Mouse (Mus musculus) left cerebral cortex, adult 18-20 months (tissue): ENCODE measurements around the gene Aff3. TPM values are rescaled to one million over a fixed set of nuclear protein-coding genes. Genes with fewer than 3 reads are reported as not detected.
"Not testable (repeated sequence)": the region's sequence is repeated elsewhere in the genome, so short reads cannot be mapped to it uniquely, and the experiment has no call there.

ENCODE experiments used
- DNase-seq, 2 experiments: peaks; one replicate each; pipeline ENCODE4 v3.0.0; 2021 to 2022; ENCODE audit warnings: low spot score in 2 of 2, mixed read lengths in 1 of 2
- total RNA-seq, 2 experiments: library from RNA; stranded (reverse); gene quantifications; 2 replicates each; pipeline ENCODE4 v1.2.3; 2021

Aff3 gene
- total RNA-seq, 2 experiments from 2014 or later: 103 to 107 TPM

DNA sequence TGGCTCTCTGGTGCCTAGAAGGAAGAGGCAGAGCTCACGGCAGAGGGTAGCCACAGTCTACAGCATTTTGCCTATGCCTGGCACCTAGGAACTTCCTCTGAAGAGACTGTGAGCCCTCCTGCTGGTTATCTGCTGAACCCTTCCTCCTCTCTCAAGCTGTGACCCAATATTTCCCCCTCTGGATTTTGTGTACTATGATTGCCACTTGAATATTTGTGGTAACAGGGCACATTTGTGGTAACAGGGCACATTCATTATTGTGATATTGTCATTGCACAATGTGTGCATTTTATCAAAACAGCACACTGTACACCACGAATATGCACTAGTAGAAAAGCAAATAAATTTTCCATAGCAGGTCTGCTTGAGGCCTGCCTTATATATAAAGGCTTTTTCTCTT, 223.0 kb downstream of the Aff3 start:
- no peak for DNase-seq

DNA sequence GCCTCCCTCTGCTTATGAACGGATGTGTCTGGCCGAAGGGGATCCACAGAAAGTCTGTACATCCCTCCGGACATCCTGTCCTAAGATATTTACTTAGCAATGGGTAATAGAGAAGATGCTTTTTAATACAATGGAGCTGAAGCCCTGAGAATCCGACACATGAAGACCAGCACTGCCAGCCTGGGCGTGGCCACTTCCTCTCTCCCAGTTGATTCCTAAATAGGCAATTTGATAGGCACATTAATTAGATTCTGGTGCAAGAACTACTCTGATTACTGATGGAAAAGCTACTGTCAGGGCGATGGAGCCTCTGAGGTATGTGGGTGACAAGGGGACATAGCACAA, 224.3 kb downstream of the Aff3 start:
- DNase-seq: no peak

DNA sequence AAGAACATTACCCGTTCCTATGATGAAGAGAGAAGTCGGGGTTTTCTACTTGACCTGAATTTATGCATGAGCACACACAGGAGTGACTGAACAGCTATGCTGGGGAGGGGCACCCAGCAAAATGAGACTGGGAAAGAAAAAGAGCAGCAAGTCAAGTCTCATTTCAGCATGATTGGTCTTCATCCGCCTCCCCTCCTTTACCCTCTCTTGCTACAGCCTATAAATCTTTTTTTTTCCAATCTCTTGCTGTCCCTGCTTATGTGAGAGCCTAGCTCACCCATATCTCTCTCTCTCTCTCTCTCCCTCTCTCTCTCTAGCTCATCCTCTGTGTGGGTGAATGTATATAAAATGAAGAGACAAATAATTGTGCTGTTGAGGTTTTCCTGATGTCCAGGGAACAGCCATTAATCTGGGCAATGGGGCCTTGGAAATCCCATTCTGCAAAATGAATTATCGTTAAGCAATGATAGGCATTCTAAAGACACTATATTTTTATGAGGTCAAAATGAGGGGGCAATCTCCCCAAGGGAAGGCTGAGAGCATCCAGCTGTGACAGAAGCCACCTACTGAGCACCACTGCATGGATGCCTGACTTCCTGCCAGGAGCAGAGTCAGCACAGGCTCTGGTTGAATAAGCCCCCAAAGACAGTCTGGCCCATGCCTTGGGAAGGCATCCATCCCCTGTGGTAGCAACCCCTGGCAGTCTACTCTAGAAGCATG, 224.8 kb downstream of the Aff3 start:
- DNase-seq: no peak

DNA sequence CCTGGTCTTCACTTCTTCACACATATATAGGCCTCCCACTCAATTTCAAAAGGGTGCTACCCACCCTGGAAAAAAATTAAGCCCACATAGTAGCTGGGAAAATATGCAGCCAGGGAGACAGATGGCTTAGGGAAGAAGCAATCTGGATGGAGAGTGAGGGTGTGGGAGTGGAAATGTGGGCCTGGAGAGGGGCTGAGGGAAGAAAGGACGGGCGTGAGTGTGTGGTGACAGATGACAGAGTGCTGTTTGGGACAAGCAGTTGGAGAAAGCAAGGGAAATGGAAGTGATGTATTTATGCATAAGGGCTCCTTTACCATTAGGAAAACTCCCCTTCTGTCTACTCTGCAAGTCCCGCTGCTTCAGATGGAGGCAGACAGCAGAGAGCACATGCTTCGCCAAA, 226.3 kb downstream of the Aff3 start:
- peak; percentile 79 to 88 for DNase-seq

DNA sequence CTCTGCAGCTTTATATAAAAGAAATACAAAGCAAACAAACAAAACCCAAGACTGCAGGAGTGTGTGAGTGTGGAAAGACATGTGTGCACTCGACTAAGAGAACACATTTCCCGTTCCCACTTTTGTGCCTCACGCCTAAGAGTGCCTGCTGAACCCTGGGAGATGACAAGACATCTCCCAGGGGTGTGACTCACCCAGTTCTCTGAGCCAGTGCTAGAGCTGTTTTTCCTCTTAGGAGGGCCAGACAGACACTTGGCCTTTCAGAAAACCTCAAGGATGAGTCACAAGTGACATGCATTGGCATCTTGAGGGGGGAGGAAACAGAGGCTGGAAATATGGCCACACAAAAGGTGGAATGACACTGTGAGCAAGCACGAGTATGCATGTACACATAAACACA, 227.1 kb downstream of the Aff3 start:
- DNase-seq: peak in 1 of 2 experiments; percentile 31

DNA sequence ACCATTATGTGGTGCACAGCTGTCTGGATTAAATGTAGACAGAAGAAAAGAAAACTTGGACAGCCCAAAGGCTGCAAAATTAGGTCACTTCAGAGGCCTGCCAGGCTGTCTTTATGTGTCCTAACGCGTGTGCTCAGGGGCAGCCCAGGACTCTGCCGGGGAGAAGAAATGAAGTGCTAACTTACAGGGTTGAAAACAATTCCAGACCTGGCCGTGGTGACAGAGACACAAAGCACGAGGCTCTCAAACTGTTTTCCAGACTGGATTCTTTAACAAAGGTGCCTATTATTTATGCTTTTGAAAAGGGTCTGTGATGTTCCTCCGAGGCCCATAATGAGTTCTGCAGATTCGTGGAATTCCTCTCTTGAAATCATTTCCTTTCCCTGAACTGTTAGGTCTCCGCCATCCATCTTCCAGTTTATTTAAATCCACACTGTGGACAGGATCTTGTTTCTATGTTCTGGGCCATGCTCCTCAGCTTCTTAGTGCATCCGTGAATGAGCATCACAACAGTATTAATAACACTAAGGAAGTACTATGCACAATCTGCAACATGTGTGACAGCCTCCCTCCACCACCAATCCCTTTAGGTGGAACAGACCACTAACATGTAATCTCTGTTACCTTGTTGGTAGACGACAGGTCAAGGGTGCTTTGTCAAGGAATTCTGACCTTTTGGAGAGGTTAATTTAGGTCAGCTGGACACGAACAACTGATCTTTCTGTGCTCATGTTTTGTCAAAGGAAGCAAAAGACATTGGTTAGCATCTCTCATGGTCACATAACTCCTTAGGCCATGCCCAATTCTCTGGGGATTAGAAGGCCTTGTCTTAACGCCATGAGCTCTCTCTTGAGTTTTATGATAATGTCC, 228.0 kb downstream of the Aff3 start:
- DNase-seq: no peak

DNA sequence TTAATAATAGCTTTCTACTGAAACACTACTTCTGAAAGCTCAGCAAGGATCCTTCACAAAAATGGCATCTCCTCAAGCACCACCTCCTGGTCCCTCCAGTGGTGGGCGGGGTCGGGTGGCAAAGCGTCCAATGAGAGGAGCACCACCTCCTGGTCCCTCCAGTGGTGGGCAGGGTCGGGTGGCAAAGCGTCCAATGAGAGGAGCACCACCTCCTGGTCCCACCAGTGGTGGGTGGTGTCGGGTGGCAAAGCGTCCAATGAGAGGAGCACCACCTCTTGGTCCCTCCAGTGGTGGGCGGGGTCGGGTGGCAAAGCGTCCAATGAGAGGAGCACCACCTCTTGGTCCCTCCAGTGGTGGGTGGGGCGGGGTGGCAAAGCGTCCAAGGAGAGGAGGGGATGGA, 234.4 kb downstream of the Aff3 start:
- DNase-seq: not testable (repeated sequence)

DNA sequence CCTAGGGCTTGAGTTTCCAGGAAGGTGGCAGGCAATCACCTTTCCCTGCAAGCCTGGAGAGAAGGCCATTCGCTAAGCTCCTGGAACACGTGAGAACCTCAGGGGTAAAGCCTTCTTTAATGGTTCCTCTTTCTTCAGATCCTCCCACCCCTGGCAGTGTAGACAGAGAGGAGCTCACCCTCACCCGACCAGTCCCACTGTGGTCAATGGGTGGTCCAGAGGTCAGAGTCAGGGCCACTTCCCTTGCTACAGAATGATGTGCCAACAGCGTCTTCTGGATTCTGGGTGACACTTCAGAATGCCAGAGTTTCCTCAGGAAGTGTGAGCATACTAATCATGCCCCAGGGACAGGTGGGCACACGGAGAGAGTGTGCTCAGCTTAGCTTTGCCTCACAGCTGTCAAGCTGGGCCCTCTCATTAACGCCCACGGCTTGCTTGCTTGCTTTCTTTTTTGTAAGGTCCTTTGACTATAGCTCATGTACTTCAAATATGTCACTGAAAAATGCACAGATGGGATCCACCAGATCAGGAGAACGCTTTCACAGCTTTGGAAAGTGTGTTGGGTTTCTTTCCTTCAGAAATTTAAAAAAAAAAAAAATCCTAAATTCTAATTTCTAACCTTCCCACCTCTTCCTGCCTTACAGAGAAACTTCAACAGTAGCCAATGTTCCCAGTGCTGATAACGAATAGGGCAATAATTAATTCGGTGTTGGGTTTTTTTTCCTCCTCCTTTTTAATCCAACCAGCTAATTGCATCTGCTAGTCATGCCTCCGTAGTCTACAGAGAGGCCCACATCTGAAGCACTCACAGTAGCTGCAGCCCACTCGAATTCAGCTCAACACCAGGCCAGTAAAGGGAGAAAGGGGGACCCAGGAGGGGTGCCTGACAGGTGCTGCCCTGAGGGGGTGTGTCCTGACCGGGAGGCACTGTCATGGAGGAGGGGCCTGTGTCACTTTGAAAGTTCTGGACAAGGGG, 235.8 kb downstream of the Aff3 start:
- DNase-seq: peak; percentile 58 to 66

DNA sequence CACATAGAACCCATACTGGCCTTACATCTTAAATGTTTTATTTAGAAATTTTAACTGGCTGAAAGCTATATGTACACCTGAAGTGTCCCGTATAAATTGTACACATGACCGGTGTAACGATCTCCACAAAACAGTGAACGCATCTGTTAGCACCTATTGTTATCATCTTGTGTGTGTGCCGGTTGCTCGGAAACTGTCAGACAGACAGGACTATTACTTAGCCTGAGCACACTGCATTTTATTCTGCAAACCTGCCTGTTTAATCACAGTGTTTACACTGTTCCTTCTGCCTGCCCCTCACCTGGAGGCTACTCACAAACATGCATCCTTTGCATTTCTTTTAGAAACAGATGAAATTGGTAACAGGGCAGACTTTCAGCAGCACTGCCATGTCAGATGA, 241.8 kb downstream of the Aff3 start:
- DNase-seq: no peak

DNA sequence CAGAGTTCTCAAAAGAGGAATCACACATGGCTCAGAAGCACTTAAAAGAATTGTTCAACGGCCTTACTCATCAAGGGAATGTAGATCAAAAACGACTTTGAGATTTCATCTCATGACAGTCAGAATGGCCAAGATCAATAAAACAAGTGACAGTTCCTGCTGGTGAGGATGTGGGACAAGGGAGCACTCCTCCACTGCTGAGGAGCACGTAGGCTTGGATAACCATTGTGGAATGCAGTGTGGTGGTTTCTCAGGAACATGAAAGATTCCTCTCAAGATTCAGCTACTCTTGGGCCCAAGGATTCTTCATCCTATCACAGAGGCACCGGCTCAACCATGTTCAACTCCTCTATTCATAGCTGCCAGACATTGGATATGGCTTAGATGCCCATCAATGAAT, 245.4 kb downstream of the Aff3 start:
- DNase-seq: no peak

DNA sequence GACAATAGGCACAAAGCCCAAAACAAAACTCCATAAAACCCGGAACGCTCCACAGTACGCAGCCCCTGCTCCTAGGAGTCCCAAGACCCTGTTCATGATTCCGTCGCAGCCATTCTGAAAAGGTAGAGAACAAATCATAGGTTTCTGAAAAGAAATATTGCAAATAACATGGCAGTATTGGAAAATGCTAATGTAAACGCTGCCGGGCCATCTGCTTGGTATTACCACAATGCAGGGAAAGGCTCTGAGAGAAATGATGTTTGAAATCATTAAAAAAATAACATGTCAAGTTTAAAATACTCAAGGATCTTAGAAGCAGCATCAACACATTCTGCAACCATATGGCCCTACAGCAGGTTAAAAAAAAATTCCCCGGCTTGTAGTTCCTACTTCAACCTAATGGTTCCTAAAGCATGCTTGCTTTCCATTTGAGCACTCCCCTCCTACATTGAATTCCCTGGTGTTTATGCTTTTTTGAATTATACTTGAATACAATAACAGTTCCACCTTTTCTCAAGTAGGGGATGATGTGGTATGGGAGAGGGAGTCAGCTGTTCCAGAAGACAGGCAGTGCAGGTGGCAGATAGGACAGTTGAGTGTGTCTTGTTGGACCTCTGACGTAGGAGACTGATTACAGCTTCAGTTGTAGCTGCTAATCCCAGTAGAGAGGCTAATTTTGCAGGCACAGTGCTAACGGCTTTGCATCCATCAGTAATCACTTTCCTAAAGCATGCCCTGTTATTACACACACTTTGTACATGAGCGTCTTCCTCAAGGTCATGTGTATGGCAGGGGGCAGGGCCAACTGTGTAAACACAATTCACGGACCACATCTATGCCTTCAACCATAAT, 246.3 kb downstream of the Aff3 start:
- DNase-seq: no peak

DNA sequence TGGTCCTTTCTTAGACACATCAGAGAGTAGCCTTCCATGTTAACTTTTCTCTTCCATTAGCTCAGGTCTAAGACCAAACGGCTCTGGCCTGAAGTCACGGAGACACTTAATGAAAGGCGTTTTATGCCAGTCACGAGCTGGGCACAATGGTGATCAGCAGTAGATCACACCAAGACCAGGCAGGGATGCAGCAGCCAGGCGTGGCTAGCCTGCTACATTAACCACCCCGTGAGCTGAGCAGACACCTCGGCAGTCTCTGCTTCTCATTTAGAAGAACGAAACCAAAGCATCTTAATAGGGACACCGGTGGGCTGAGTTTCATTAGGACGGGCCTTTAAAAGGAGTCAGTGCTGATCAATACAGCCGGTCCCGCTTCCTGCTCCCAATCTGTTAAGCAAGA, 247.6 kb downstream of the Aff3 start:
- no peak for DNase-seq

DNA sequence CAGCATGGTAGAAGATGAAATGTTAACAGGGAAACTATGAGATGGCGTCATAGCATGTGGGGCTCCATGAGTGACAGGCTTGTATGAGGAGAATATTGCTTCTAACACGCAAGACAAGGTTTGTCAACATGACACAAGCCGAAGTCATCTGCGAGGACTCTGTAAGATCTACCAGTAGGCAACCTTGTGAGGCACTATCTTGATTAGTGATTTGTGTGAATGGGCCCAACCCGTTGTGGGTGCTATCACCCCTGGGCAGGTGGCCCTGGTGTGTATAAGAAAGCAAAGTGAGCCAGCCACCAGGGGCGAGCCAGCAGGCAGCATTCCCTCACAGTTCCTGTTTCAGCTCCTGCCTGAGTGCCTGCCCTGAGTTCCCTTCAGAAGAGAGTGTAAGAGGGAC, 249.2 kb downstream of the Aff3 start:
- DNase-seq: no peak

DNA sequence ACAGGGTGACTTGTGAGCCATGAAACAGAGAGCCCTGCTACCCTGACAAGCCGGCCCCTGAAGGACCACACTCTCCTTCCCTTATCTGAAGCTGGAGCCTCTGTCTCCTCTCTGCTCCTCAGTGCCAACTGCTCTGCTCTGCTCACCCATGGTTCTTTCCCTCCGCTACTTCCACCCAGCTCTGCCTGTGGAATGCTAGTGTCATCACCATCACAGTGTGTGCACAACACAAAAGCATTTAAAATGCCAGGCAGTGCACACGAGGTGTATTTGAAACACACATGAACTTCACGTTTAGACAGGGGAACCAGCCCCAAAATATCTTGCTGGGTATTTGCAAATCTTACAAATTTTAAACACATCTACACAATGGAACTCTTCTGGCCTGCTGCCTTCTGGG, 253.6 kb downstream of the Aff3 start:
- no peak for DNase-seq

DNA sequence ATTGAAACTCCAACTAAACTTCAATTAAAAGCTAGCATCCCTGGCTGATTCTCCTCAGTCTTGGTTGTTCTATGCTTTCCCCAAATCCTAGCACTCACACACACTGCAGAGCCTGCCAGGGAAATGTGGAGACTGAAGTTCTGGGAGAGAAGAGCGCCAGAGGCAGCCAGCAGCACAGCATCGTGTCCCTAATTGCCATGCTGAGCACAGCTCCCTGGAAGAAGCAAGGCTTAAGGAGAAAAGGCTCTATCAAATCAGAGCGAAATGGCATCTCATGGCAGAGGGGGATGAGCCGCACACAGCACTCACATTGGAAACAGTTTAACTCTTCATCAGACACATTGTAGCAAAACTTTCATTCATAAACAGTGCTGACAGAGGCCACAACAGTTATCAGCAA, 254.3 kb downstream of the Aff3 start:
- peak in 1 of 2 experiments; percentile 39 for DNase-seq

DNA sequence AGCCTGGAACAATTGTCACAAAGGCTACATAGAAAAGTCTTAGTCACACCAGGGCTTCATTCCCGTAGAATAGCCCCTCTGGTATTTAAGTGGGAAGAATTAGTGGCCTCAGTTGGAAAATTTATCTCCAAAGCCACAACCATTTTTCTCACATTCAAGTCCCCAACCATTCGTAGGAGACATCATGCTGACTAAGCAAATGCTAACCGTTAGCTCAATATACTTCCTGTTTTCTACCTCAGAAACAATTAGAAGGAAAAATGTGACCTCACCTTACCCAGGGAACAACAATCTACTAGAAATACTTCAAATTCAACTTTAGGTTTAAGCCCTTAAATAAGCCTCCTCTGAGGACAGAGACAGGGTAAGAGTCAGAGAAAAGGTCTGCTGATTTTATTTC, 256.5 kb downstream of the Aff3 start:
- DNase-seq: no peak

DNA sequence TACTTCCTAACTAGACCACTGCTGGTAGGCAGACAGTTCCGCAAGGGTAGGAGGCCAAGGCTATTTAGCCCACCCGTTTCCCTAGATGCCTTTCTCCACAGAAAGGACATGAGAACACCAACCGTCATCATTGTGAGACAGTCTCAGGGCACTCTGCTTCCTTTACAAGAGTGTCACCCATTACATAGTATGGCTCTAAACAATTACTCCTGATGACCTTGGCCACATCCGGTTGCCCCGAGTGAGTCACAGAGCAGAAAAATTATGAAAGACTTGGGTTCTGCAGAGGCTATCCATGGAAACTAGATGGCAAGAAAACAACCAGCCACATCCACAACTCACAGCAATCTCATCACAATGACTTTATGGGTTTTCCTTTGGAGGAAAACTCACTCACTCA, 261.0 kb downstream of the Aff3 start:
- DNase-seq: no peak

DNA sequence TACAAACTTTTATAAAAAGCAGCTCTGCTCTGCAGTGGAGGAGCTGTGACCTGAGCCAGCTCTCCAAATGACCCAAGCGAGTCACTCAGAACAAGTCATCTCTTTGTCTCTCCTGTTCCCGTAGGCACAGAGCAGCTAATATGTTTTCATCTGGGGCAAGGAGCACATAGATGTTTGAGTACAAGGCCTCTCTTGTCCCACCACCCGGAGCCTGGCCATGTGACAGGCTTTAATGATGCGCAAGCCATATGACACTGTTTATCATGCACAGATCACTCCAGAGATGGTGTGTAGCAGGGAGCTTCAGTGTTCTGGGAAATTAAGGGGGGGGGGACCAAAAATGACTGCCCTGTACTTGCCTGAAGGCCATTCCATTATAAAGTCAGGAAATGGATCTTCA, 262.9 kb downstream of the Aff3 start:
- DNase-seq: no peak

DNA sequence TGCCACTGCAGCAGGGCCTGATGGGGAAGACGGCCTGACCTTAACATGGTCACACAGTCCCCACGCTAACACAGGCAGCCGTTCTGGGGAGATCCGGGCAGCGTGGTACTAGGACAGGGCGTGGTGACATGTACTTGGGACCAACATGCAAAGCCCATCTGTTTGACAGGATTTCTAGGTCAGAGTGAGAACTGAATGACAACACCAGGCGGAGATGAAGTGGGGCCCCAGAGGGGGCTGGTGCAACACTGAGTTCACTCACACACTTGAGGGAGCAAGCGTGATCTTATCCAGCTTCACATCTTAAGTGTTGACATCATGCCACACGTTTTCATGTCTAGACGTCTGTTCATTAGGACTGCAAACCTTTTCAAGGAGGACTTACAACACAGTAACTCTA, 265.5 kb downstream of the Aff3 start:
- no peak for DNase-seq

DNA sequence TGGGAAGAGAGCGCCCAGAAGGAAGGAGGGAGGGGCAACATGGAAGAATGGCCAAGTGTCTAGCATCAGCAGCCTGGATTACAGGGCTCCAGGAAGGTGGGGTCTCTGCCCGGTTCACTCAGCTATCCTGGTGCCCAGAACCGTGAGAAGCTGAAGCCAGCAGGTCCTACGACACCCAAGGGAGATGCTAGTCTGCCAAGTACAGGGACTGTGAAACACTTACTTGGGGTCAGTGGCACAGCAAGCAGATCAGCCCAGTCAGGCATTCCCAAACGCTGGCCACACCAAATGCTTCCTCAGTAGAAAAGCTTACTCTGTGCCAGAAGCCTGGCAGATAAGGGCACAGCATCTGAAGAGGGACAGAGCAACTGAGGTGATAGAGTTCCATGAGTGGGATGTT, 266.2 kb downstream of the Aff3 start:
- DNase-seq: no peak
